Mouse (Mus musculus) G1E (cell line): ENCODE measurements around the gene Armh2. TPM values are rescaled to one million over a fixed set of nuclear protein-coding genes. Genes with fewer than 3 reads are reported as not detected.

Source experiments
- ATAC-seq: 2 replicates; pipeline ENCODE4 v1.8.0; 2016; ENCODE audit warnings: mild to moderate bottlenecking; ENCODE audit not compliant: insufficient number of reproducible peaks, poor library complexity, low FRiP score, severe bottlenecking; ENCODE audit errors: extremely low read depth
- DNase-seq: peaks from one replicate; pipeline ENCODE4 v3.0.0; 2012; ENCODE audit warnings: low spot score
- H3K27me3 ChIP-seq: 2 replicates; pipeline ENCODE4 v1.6.1; 2012; ENCODE audit warnings: mild to moderate bottlenecking, low read length, inconsistent platforms; ENCODE audit not compliant: insufficient read depth
- H3K36me3 ChIP-seq: replicated peaks from 2 replicates; pipeline ENCODE3; 2012; ENCODE audit warnings: mild to moderate bottlenecking, inconsistent platforms
- H3K4me1 ChIP-seq: 2 replicates; pipeline ENCODE4 v1.6.1; 2012; ENCODE audit warnings: low read depth, low read length, inconsistent platforms, mixed read lengths; ENCODE audit not compliant: insufficient read depth
- H3K4me3 ChIP-seq: 2 replicates; pipeline ENCODE4 v1.5.1; 2012; ENCODE audit warnings: low read depth, mild to moderate bottlenecking, inconsistent platforms, low read length, moderate library complexity, mixed read lengths
- H3K9me3 ChIP-seq: replicated peaks from 2 replicates; pipeline ENCODE4 v1.6.1; 2012; ENCODE audit warnings: inconsistent platforms
- CTCF ChIP-seq: IDR thresholded peaks from 2 replicates; pipeline ENCODE4 v1.5.1; 2012; ENCODE audit warnings: low read depth, low read length, inconsistent platforms, mixed read lengths
- GATA1 ChIP-seq: IDR thresholded peaks from 2 replicates; pipeline ENCODE4 v1.6.1; 2012; ENCODE audit warnings: borderline replicate concordance, low read length, inconsistent platforms, mixed read lengths
- GATA2 ChIP-seq: IDR thresholded peaks from 2 replicates; pipeline ENCODE4 v1.6.1; 2012; ENCODE audit warnings: low read depth, low read length, inconsistent platforms, borderline replicate concordance
- POLR2AphosphoS5 ChIP-seq: IDR thresholded peaks from 2 replicates; pipeline ENCODE4 v1.6.1; 2012; ENCODE audit warnings: low read depth, low read length, inconsistent platforms; ENCODE audit not compliant: insufficient replicate concordance
- TAL1 ChIP-seq: conservative IDR thresholded peaks from 2 replicates; pipeline ENCODE4 v1.6.1; 2012; ENCODE audit warnings: low read depth, low read length, inconsistent platforms, mixed read lengths
- polyA plus RNA-seq: library from polyadenylated mRNA; stranded (reverse); fragments of >175 nt; gene quantifications from 2 replicates; pipeline ENCODE4 v1.2.3, GENCODE M21; 2012
- total RNA-seq, 2 experiments: library from RNA; stranded (forward) in 1 of 2; stranded (reverse) in 1 of 2; fragments of 200-1000 nt in 1 of 2; fragments of >200 nt in 1 of 2; fragmentation: Nextera tagmentation in 1 of 2; gene quantifications; 2 replicates each; pipeline ENCODE4 v1.2.3; 2014 to 2017

The Armh2 gene
- total and polyA plus RNA-seq, 3 experiments = 0.22 TPM; not detected in 2

DNA sequence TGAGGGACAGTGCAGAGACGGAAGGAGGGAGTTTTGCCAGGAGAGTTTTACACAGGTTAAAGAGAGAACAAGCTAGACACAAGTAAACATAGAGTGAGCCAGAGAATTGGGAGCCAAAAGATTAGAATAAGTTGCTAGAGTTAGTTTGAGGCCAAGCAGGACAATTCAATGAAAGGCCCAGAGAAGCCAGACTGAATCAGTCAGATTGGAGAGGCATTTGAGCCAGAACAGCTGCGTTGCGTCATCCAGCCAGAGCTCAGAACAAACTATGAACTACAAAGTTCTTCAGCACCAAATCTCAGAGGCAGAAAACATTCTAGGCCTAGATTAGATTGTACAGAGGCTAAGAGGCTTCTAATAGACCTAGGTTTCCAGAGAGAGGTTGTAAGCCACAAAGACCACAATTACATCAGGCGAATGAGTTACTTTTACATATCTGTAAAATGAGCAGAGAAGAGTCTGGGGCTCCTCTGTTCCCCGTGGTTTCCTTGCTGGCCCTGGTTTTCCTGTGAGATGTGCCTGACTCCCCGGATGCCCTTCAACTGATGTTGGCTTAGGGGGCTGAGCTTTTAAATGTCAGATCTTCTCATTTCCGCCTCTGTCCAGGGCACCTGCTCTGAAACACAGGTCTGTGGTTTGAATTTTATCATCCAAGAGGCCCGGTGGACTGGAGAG is 37.8 kb downstream of the Armh2 start:
- Histone ChIP-seq H3K9me3 (no peaks in the 10 kb centered on the region), H3K36me3 (no peaks in the 10 kb centered on the region), H3K27me3 (peaks cover 31% of the 10 kb centered on the region), H3K4me1 (peaks cover 2% of the 10 kb centered on the region; the same call in 1 of the 2 replicates), H3K4me3 (no peak overlapping the region)
- TF ChIP-seq CTCF = no peak
- no peak for TF ChIP-seq POLR2AphosphoS5
- no peak for TF ChIP-seq GATA1
- no peak for TF ChIP-seq GATA2
- TF ChIP-seq TAL1 = no peak
- no peak for DNase-seq
- ATAC-seq = no peak

DNA sequence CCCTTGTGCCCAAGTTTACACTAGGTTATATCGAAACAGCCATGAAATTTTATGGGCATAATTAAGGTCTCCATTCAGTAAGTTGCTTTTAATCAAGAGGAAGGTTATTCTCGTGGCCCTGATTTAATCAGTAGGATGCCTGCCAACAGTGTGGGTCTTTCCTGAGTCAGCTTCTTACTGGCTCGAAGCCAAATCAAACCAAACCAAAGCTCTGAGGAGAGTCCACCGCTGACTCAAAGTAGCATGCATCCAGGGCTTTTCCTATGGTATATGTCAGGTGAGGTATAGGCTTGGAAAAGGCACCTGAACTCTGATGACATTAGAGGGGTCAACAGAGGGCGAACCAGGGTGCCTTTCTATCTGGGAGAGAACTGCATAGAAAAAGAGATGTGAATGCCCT is 40.9 kb downstream of the Armh2 start:
- H3K9me3 ChIP-seq = no peaks in the 10 kb centered on the region
- DNase-seq = no peak
- H3K4me3 ChIP-seq = no peak overlapping the region
- H3K27me3 ChIP-seq = peaks cover 49% of the 10 kb centered on the region
- no peak for ATAC-seq
- H3K4me1 ChIP-seq = peaks cover 7% of the 10 kb centered on the region
- no peak for TF ChIP-seq GATA1
- TF ChIP-seq POLR2AphosphoS5 = no peak
- no peak for TF ChIP-seq TAL1
- no peak for TF ChIP-seq GATA2
- no peak for TF ChIP-seq CTCF
- no peaks in the 10 kb centered on the region for H3K36me3 ChIP-seq

GRCm38 (mm10) chr13:24786014-24786490 is 45.0 kb downstream of the Armh2 start:
- DNase-seq (no peak), ATAC-seq (peak; percentile 60; the same call in 1 of the 2 replicates)
- no peaks in the 10 kb centered on the region for H3K36me3 ChIP-seq
- peaks cover 37% of the 10 kb centered on the region for H3K27me3 ChIP-seq
- H3K4me3 ChIP-seq = 0 out of 2 replicates have a peak overlapping the region, but pooled peaks have one; percentile 32
- TF ChIP-seq TAL1 (no peak), GATA1 (no peak), GATA2 (no peak), POLR2AphosphoS5 (no peak), CTCF (no peak)
- H3K4me1 ChIP-seq = peaks cover 7% of the 10 kb centered on the region
- H3K9me3 ChIP-seq = no peaks in the 10 kb centered on the region

DNA sequence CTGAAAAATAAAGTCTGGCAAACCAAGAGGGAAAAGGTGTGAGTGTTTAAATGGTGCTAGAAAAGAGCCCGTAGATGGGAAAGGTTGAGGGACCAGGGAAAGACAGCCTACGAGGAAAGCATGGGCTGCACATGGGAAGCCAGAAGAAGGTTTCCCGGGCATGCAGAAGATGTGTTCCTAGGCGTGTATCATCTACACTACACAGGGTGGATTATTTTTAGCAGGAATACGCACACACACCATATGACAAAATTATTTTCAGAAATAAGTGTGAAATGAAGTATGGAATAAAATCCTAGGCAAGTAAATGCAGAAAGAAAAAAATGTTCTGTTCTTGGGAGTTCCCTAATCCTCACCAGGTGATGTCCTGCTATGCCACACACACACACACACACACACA is 46.4 kb downstream of the Armh2 start:
- DNase-seq = no peak
- peaks cover 7% of the 10 kb centered on the region for H3K4me1 ChIP-seq

DNA sequence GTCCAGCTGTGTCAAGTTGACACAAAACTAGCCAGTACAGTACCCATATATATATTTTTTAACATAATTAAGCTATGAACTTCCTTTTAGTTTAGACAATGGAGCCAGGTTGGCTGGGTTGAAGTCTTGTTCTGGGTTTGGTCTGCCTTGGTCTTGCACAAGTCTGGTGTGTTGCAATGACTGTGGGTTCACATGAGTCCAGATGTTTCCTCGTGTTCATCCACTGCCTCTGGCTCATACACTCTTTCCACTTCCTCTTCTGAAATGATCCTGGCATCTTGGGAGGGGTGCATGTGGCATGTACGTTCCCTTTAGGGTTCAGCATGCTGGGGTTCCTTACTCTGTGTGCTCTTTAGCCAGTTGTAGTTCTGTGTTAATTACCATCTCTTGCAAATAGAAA is 50.3 kb downstream of the Armh2 start:
- Histone ChIP-seq H3K4me1 (peaks cover 1% of the 10 kb centered on the region), H3K27me3 (peaks cover 35% of the 10 kb centered on the region), H3K36me3 (no peaks in the 10 kb centered on the region), H3K9me3 (no peaks in the 10 kb centered on the region), H3K4me3 (no peak overlapping the region)
- no peak for DNase-seq
- no peak for ATAC-seq
- TF ChIP-seq TAL1 (no peak), POLR2AphosphoS5 (no peak)

More for the DNA sequence above, 46.4 kb downstream of the Armh2 start:
- Histone ChIP-seq H3K36me3 (no peaks in the 10 kb centered on the region), H3K27me3 (peaks cover 38% of the 10 kb centered on the region), H3K4me3 (no peak overlapping the region), H3K9me3 (no peaks in the 10 kb centered on the region)
- TF ChIP-seq POLR2AphosphoS5 (no peak), TAL1 (no peak), CTCF (no peak), GATA2 (no peak)
- no peak for ATAC-seq

DNA sequence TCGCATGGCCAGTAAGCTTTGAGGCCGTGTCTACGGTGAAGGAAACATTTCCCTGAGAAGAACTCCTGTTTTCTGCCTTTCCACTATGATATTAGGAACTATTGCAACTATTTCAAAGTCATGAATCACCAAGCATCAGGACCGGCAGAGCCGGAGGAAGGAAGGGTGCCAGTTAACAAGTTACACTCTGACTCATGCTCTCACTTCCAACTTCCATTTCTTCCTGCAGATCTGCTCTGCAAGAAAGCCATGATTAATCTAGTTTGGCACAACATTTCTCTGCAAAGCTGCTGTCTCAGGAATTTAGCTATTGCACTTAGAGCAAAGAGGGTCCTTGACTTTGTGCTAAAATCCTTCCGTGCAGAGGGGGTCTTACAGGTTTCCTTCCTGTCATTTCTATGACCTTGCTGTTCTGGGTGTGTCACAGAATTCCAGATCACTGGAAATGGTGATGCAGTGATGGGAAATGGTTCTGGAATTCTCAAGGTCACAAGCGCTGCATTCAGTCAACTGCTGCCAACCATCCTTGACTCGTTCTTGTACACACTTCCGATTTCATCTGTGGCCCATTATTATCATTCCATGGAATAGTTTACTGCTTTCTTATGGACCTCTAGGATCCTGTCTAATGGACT is 51.5 kb downstream of the Armh2 start:
- H3K4me1 ChIP-seq = no peaks in the 10 kb centered on the region
- H3K9me3 ChIP-seq = no peaks in the 10 kb centered on the region
- DNase-seq = no peak
- H3K36me3 ChIP-seq = no peaks in the 10 kb centered on the region
- TF ChIP-seq POLR2AphosphoS5 = no peak
- no peak for TF ChIP-seq CTCF
- no peak for TF ChIP-seq TAL1
- no peak for TF ChIP-seq GATA2
- TF ChIP-seq GATA1 = no peak
- no peak for ATAC-seq
- peaks cover 29% of the 10 kb centered on the region for H3K27me3 ChIP-seq
- H3K4me3 ChIP-seq = no peak overlapping the region

Other genes starting within 250 kb of the Armh2 start
- not detected in 2 replicates for gene Ripor2, start 159.0 kb upstream of the Armh2 start, total RNA-seq (2014; fragmentation: Nextera tagmentation)
- gene Ripor2, start 159.0 kb upstream of the Armh2 start, total RNA-seq (2017) = 0.27 and 0.35 TPM in 2 replicates
- 0.09 TPM in 1 of 2 replicates, not detected in the other for gene Ripor2, start 159.0 kb upstream of the Armh2 start, polyA plus RNA-seq
- gene Gmnn, start 20.7 kb downstream of the Armh2 start, total RNA-seq (2014; fragmentation: Nextera tagmentation) = 51.1 and 57.2 TPM in 2 replicates
- 277 and 295 TPM in 2 replicates for gene Gmnn, start 20.7 kb downstream of the Armh2 start, total RNA-seq (2017)
- 9.7 and 18.8 TPM in 2 replicates for gene Gmnn, start 20.7 kb downstream of the Armh2 start, polyA plus RNA-seq
- 121 and 168 TPM in 2 replicates for gene BC005537, start 60.4 kb downstream of the Armh2 start, total RNA-seq (2014; fragmentation: Nextera tagmentation)
- 47.1 and 51.4 TPM in 2 replicates for gene BC005537, start 60.4 kb downstream of the Armh2 start, total RNA-seq (2017)
- 61.7 and 75.4 TPM in 2 replicates for gene BC005537, start 60.4 kb downstream of the Armh2 start, polyA plus RNA-seq
- 134 TPM in 2 replicates for gene Acot13, start 90.3 kb downstream of the Armh2 start, total RNA-seq (2014; fragmentation: Nextera tagmentation)
- 105 and 110 TPM in 2 replicates for gene Acot13, start 90.3 kb downstream of the Armh2 start, total RNA-seq (2017)
- gene Acot13, start 90.3 kb downstream of the Armh2 start, polyA plus RNA-seq = 59.2 and 59.6 TPM in 2 replicates
- gene Tdp2, start 90.4 kb downstream of the Armh2 start, total RNA-seq (2014; fragmentation: Nextera tagmentation) = 84.6 and 95.5 TPM in 2 replicates
- 88.5 and 89.3 TPM in 2 replicates for gene Tdp2, start 90.4 kb downstream of the Armh2 start, total RNA-seq (2017)
- 49.6 and 77.6 TPM in 2 replicates for gene Tdp2, start 90.4 kb downstream of the Armh2 start, polyA plus RNA-seq
- 0.19 TPM in 1 of 2 replicates, not detected in the other for gene D130043K22Rik, start 103.9 kb downstream of the Armh2 start, total RNA-seq (2014; fragmentation: Nextera tagmentation)
- gene D130043K22Rik, start 103.9 kb downstream of the Armh2 start, total RNA-seq (2017) = under 0.01 and 0.55 TPM in 2 replicates
- gene D130043K22Rik, start 103.9 kb downstream of the Armh2 start, polyA plus RNA-seq = not detected in 2 replicates
- gene Aldh5a1, start 196.4 kb downstream of the Armh2 start, total RNA-seq (2014; fragmentation: Nextera tagmentation) = not detected in 2 replicates
- 0.05 and 0.06 TPM in 2 replicates for gene Aldh5a1, start 196.4 kb downstream of the Armh2 start, total RNA-seq (2017)
- gene Aldh5a1, start 196.4 kb downstream of the Armh2 start, polyA plus RNA-seq = not detected in 2 replicates
- not detected in 2 replicates for gene Gpld1, start 201.9 kb downstream of the Armh2 start, total RNA-seq (2014; fragmentation: Nextera tagmentation)
- gene Gpld1, start 201.9 kb downstream of the Armh2 start, total RNA-seq (2017) = 0.22 and 0.23 TPM in 2 replicates
- 0.01 and 0.02 TPM in 2 replicates for gene Gpld1, start 201.9 kb downstream of the Armh2 start, polyA plus RNA-seq